Mouse (Mus musculus) c-Kit-positive CD71-positive TER-119-positive erythroid progenitor cells, embryonic 14.5 days (primary cell): ENCODE data around the gene Npas2.

Source experiments
- DNase-seq: peaks from one replicate; pipeline ENCODE4 v3.0.0-alpha.2; 2013; ENCODE audit warnings: low spot score

The Npas2 gene

DNA sequence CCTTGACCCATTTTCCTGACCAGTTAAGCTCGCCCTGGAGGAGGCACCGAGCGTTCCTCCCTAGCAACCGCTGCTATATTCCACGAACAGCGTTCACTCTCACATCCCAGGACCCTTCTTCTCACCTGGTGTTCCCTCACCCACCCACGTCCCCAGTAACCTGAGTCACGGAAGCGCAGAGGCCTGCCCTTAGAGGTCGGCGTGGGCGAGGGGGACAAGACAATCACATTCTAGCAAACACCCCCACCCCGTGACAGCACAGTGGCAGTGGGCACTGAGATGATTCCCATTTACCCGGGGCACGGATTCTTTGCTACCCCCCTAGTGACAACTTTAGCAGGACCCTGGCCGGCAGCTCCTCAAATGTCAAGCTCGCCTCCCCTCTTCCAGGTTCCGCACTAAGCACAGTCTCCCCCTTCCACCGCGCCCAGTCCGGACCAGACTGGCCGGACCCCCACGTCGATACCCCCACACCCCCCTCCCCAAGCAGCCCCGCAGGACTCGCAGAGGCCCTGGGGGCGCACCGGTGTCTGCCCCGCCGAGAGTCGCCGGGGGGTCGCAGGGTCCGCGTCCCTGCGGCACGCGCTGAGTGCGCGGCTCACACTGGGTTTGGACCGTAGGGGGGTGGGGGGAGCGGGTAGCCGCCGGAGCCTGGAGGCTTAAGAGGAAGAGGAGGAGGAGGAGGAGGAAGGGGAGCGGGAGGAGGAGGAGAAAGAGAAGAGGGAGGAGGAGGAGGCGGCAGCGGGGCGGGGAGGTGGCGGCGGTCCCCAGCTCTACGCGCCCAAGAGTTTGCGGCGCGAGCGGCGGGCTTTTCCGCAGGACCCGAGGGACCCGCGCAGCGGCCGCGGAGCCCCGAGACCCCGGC lies at the start of gene Npas2:
TSS of gene Npas2 (plus strand) at position 735 of the 865 bp plus-strand sequence.
- DNase-seq, result no peak

DNA sequence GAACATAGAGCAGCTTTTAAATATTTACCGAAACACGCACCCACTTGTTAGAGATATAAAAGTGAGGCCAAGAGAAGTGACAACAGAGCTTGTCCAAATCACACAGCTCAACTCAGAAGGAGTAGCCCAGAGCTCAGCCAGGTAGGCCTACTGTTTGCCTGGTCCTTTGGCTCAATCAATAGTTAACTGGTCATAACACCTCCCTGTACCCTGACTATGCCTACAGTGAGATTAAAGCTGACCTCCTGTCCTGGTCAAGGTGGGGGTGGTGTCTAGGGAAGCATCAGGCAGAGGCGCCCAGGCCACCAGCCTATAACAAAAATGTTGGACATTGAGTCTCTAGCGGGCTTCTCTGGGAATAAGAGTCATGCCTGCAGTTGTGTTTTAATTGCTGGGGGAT lies 36.8 kb upstream of the Npas2 start:
- DNase-seq, result no peak

DNA sequence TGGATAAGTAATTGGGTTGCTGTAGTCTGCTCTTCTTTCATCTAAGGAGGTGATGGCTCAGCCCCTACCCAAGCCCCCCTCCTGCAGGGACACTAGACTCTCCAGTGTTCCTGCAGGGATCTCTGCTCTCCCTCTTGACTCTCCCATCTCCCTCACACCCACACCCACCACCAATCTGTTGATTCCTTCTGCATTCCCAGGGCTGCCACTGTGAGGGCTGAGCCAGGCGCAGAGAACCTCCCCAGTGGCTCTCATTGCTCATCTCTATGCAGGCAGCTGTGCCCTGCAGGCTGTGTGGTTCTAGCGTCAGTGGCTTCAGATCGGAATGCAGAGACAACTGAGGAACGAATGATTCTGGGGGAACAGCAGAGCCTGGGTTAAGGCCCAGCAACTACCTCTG lies 33.4 kb upstream of the Npas2 start:
- DNase-seq, result no peak

DNA sequence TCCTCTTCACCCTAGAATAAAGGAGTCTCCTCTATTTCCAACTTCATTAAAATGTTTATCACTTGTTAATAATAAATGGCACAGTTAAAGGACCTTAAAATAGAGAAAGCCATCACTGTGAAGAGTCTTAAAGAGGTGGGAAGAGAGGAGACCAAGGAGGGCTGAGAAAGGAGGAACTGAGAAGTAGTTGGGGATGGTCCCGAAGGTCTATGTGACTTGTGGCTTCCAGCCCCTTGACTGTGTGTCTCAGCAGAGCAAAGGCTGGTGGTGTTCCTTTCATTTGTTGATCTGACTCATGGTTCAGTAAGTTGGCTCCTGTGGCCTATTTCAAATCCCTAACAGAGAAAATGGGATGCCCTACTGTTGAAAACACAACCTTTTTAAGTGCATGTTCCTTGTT lies 30.5 kb upstream of the Npas2 start:
- no peak for DNase-seq

DNA sequence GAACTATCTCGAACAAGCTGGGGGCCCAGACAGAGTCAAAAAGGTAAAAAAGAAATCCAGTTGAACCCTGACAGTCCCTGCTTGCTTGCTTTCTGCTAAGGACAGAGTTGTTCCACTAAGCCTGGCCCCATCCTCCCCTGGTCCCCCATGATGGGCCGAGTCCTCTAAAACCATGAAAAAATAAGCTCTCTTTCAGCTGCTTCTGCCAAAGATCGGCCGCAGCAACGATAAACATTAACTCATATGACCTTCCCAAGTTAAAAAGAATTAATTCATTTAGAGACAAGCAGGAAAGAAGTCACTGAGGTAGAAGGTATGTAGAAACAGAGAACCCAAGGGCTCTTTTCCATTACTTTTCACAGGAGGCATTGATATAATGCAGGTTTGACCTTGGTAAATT lies 16.8 kb upstream of the Npas2 start:
- DNase-seq, result no peak

DNA sequence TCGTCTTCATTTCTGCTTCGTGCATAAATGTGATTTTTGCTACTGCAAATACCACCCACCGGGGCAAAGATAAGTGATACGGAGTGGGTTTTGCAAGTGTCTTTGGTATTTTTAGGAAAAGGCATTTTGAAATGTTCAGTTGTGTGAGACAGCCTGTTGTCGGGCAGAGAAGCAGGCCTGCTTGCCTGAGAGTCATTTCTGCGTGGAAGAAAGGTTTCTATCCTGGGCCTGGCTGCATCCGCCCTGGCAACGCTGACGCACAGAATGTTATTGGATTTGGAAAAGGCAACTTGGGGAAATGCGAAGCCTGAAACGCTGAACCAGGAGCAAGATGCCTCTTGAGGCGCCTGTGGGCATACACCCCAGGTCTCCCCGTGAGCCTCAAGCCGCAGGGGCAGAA lies 16.3 kb upstream of the Npas2 start:
- no peak for DNase-seq

DNA sequence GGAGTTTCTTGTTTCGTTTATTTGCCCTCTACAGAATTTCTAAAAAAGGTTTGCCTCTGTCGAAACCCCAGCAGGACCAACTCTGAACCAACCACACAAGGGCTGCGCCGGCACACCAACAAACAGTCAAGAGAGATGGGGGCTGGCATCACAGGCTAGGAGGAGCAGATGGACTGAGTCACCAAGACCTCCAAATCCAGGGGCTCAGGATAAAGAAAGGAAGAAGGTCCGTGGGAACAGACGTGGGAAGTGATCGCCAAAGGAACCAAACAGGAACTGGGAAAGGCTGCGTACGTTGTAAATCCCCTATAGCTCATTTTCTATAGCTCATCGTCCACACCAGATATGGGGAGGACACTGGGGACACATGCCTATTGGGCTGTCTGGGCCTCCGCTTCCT lies 13.7 kb upstream of the Npas2 start:
- DNase-seq, result no peak

DNA sequence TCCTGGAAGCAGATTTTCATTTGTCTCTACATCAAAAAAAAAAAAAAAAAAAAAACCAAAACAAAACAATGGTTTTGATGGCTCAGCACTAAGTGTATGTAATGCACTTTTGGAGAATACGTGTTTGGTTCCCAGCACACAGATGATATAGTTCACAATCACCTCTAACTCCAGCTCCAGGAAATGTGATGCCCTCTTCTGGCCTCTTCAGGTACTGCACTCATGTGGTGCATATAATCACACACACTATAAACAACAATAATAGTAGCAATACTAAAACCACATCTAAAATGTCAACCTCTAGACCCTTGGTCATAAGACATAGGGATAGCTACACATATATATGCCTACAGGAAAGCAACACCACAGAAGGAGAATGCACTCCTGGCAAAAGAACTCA lies 13.0 kb upstream of the Npas2 start:
- DNase-seq, result no peak

DNA sequence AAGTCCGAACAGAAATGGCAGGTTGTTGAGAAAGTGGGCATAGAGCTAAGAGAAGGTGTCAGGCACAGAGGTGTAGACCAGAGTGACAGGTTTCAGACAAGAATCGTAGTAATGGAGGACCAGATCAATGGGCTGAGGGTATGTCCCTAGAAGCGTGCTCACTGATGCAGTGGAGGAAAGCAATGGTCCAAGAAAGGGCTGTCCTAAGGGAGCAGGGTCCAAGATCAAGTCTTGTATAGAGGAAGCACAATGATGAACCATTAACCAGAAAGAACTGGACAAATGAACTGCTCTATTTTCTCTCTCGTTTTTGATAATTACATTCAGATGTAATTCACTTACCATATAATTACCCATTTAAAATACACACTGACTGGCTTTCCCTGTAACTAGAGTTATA lies 11.6 kb upstream of the Npas2 start:
- DNase-seq, result no peak

DNA sequence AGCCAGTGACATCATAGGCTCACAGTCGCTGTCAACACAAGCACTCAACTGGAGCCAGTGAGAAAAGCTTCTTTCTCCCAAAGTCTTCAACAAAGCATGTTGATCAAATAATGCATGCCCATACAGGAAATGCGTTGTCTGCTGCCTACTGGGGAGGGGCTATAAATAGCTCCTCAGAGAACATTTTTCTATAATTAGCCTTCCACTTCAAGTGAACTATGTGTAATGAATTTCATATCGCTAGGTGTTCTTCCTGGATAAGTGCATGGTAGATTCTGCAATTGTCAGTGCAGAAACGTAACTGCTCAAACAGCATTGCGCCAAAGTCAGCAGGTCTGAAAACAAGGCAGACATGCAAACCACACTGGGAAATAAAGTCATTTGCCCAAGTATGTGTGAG lies 7.7 kb upstream of the Npas2 start:
- no peak for DNase-seq

DNA sequence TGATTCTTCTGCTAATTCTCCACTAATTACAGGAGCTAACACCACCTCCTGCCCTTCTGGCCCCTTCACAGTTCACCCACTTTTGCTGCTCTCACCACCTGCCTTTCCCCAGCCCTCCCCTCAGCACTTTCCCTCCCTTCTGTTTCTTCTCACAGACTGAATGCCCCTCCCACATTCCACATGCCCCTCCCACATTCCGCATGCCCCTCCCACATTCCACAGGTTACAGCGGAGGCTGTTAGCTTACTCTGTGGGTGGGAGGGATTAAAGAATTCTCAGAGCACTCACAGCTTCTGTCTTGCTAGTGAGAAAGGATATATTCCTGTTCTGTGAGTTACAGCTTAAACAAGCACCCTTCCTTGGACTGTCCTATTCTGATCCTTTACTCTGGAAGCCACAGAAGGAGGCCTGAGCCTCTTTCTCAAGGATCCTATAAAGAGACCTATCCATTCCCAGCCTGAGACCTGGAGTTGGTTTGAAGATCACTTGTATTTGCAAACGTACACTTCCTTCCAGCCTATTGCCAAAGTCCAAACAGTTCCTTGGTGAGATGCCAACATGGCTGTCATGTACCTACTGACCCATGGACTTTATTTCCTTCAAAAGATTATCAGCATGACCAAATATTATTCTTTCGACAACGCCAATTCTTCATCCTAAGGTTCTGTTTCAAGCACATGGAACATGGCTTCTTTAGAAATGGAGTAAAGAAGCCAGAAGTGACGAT lies 6.7 kb upstream of the Npas2 start:
- no peak for DNase-seq

DNA sequence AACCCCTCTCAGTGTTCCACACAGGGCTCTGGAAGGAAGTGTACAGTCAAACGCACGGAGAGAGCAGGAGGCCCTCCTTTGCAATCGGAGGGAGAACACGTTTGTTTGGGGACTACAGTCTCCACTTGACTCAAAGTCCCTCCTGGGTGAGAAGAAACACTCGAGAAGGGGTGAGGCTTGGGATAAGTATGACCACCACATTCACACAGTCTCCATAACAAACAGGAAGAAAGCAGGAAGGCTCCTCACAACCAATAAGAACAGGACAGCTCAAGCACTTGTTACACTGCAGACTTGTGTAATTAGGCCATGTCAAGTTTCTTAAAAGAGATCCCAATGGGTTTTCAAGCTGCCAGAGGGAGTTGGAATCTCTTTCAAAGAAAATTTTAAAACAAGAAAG lies 2.4 kb upstream of the Npas2 start:
- no peak for DNase-seq

DNA sequence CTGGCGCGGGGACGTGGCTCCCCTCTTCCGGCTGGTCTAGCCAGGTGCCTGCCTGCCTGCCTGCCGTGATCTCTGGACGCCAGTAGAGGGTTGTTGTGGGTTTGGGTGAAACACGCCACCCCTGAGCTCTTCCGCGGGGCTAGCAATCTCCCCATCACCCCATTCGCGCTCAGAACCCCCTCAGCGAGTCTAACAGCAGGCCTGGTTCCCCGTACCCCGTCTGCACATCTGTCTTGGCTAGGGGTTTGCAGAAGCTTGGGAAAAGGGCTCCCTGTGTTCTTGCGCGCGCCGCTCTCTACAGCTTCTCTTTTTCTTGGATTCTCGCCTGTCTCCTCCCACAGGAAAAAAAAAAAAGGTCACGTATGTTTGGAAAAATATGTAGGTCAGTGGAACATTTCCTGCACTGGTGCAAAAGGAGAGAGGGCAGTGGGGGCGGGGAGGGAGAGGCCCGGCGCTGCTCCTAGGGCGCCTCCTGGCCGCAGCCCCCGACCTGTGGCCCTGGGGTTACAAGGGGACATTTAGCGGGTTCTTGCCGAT lies 1.0 kb upstream of the Npas2 start:
- no peak for DNase-seq

DNA sequence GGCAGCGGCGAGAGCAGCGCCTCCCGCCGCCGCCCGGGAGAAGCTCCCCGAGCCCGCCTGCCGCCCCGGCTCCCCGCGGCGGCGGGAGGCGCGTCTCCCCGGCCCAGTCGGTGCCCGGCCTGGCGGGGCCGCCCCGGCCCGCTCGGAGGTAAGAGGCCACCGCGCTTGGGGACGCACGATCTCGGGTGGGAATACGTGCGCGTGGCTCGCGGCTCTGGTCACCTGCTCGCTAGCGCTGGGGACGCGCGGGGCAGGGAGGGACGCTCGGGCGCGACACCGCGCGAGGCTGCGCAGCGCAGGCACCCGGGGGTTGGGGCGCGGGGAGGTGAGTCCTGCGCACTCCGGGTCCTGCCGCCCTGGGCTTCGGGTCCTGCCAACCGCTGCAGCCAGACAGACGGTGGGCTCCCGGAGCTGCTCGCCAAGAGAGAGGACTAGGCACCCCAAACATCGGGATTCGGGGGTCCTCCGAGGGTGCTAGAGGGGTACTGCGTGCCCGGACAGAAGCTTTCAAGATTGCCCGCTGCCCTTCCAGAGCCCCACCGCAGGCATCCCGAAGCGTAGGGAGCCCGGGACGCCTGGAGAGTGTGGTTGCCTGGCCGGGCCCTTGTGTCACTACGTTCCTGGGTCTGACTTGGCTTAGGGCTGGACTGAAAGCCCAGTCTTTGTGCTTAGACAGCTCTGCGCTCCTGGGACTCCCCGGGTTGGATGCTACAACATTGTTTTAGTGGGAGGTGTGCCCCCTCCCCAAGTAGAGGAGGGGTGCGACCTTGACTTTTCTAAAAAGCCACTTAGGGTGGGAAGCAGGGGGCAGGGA lies 538 bp downstream of the Npas2 start:
- no peak for DNase-seq

DNA sequence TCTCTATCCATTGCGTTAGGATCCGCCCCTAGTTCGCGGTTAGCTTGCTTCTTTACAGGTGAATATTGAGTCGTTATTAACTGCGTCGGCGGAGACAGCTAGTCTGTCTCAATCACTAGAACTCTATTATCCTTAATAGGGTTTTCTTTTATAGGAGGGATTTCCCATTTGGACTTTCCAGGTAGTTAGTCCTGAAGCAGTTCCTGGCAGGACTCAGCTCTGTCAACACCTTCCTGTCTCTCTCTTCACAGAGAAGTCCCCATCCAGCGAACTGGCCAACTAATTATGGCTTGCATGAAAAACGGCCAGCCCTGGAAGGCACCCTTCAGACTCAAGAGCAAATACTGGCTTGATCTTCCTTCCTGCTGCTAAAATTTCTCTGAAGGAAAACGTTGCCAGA lies 1.4 kb downstream of the Npas2 start:
- no peak for DNase-seq

DNA sequence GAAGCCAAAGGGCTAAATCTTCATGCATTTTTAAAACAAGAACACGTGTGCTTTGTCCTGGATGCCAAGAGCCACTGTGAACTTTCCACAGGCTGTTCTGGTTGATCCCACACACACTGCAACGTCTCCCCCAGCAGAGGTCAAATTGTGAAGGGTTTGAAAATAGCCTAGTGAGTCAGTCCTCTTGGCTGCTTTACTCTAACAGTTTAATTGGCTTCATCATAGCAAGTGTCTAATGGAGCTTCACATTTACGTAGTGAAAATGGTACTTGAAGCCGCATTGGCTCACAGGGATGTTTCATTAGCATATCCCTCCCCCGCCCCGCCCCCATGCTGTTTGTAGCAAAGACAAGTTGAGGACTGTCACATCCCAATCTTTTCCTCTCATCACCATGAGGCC lies 2.6 kb downstream of the Npas2 start:
- no peak for DNase-seq

DNA sequence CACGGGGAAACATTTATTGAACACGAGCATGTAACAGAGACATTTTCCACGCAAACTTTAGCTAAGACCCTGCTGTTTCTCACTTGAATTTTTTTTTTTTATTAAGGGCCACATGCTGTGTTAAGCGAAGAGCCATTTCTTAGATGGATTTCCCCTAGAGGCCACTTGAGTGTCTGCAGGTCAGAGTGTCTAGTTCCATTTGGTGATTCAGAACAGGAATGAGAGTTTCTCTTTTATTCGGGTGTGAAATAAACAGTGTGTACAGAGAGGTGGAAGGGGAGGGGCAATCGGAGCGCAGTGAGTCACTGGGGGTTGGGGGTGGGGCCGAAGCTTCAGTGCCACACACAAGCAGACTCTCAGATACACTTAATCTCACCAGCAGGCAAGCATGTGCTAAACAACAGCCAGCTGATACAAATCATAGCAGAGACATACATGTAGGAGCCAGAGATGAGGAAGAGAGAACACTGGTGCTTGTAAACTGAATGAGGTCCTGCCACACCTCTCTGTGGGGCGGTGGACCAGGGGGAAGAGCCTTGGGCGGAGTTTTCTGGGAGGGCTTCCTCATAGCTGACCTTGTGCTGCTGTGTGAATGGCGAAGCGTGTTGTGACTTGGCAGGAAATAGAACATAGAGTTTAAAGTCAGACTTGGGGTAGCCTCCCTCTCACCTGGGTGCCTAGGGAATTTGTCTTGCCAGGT lies 3.3 kb downstream of the Npas2 start:
- no peak for DNase-seq

DNA sequence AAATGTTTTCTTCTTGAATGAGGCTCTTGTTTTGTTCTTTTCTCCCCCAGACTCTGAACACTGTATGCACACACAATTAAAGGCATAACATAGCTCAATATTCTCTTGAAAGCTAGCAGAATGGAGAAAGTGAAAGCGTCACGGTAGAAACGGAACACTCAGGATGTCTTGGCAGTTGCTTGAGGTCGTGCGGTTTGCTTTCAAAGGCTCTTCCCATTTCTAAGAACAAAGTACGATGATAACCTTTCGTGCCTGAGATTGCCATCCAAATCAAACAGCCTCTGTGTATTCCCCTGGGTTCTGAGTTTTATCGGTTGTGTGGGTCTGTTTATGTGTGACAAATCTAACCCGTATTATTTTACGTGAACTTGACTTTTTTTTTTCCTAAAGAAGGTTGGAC lies 11.5 kb downstream of the Npas2 start:
- no peak for DNase-seq

DNA sequence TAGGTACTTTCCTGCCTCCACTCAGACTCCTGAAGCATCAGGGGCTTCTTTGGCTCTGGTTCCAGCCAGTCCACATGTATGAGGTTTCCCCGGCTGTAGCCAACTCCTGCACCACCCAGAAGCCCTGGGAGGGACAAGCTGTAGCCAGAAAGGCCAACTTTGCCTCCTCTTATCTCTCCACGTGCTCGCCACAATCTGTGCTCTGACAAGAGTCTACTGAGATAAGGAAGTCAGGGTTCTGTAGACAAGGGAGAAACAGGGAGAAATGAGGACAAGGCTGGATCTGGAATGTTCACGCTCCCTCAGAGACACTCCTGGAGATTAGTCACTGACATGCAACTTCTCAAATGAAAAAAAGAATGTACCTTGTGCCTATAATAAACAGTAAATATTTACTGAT lies 12.2 kb downstream of the Npas2 start:
- DNase-seq, result no peak

DNA sequence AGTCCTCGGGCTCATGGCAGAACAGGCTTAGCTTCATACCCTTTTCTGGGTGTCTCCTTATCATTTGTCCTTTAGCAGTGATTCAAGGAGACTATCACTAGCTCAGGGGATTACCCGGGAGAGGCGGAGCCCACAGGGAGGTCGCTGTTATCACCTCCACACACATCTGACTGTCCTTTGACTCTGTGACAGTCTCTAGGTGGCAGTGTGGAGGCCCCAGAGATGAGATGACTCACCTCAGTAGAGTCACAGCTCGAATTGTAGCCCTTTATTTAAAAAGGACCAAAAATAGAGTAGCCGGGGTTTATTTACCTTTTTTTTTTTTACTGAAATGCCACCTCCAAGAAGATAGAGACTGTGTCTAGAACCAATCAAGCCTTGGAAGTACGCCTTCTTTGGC lies 13.4 kb downstream of the Npas2 start:
- DNase-seq, result peak; percentile 11

DNA sequence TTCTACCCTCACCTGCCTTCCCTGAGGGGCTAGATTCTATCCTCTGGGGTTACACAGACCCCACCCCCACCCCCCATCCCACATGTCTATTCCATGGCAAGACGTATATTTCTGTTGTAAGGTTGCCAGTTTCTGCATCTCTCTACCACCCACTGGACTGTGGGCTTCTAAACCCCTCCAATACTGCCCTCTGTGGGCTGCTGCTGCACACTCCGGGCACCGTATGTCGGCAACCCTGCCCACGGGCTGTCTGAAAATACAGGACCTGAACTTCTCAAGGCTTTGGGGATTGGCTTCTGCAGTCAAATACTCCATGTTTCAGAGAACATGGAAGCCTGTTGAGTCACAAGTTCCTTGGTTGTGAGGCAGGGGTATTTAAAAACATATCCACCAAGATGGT lies 17.4 kb downstream of the Npas2 start:
- no peak for DNase-seq

DNA sequence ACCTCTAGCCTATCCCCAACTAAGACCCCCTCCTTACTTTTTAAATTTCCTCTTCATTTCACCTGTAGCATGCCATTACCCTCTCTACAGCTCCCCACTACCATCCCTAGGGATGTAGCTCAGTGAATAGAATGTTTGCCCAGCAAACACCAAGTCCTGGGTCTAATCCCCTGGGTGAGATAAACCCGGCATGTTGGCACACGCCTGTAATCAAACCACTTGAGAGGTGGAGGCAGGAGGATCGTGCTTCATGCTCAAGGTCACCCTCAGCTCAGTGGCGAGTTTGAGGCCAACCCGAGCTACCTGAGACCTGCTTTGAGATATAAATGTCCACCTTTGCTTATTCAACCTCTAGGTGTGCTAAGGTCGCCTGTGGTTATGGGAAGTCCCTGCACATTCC lies 19.5 kb downstream of the Npas2 start:
- no peak for DNase-seq
